Mouse (Mus musculus) E14TG2a.4 (cell line): ENCODE results near the gene Gm29735.

ENCODE experiments used
- CTCF ChIP-seq: conservative IDR thresholded peaks from 2 replicates; pipeline ENCODE4 v1.5.1; 2014; ENCODE audit warnings: low read length
- POU5F1 ChIP-seq: IDR thresholded peaks from 2 replicates; pipeline ENCODE4 v1.6.1; 2014; ENCODE audit warnings: low read length, borderline replicate concordance

GRCm38 (mm10) chr7:142148633-142149032 lies 8.3 kb downstream of the Gm29735 start:
- TF ChIP-seq CTCF (no peak), POU5F1 (no peak)
